Mouse (Mus musculus): ENCODE results near the gene Ogfod3. TPM values are rescaled to one million over a fixed set of nuclear protein-coding genes. Genes with fewer than 3 reads are reported as not detected.

Gene Ogfod3
- polyA plus RNA-seq, 1 experiment from 2014 or later: 37.9 TPM

DNA sequence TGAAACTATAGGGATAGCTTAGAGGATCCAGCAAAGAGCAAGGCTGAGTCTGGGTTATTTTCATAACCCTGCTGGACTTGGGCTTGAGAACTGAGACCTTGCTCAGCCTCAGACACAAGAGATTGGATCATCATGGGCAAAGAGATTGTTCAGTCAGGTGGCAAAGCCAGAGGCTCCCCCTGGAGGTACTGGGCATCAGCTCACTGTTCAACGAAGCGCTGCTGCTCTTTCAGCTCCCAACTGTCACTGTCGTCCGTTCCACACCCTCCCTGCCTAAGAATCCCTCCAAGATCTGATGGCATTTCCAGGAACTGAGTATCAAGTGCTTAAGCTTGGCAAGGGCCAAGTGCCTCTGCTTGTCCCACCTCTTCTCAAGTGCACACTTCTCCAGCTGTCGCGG is 65.8 kb downstream of the Ogfod3 start:
- Histone ChIP-seq H3K27ac (no peak overlapping the region), H3K36me3 (ENCODE audit: insufficient read depth, low read length) (no peaks in the 10 kb centered on the region), H3K9ac (ENCODE audit: low read depth, low read length) (no peak overlapping the region), H3K9me3 (replicated peaks; ENCODE audit: low read length) (no peaks in the 10 kb centered on the region), H3K27me3 (ENCODE audit: insufficient read depth, low read length) (no peaks in the 10 kb centered on the region), H3K4me3 (replicated peaks; ENCODE audit: low read depth, low read length) (no peak overlapping the region), H3K4me1 (replicated peaks; ENCODE audit: insufficient read depth, low read length) (no peaks in the 10 kb centered on the region), H3K4me2 (ENCODE audit: low read length) (no peak overlapping the region)
- peak; percentile 51; the same call in 1 of the 2 replicates for TF ChIP-seq CTCF (IDR thresholded peaks at IDR 0.05; ENCODE audit: low read depth)
- ATAC-seq (replicated peaks; ENCODE audit: low FRiP score, low read depth) (no peak), DNase-seq (ENCODE audit: low spot score) (peak; percentile 48)
- 49% methylated on average over 6 of the region's 6 CpGs for WGBS

DNA sequence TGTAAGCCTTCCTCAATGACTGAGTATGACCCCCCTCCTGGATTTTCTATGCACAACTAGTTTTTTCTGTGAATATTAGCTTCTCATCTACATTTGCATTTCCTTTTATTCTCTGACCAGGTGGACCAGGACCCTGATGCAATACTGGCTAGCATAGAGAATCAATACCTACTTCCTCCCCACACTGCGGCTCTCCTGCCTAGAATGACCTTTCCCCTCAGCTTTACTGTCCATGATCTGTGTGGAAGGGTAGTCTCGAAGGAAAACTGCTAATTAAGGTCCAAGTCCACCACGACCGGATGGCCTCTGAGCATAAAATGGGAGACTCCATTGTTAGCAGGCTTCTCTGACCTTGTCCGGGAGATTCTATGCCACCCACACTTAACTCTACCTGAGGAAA is 66.8 kb downstream of the Ogfod3 start:
- H3K27me3 ChIP-seq (ENCODE audit: insufficient read depth, low read length): no peaks in the 10 kb centered on the region
- H3K9ac ChIP-seq (ENCODE audit: low read depth, low read length): no peak overlapping the region
- H3K4me1 ChIP-seq (replicated peaks; ENCODE audit: insufficient read depth, low read length): no peaks in the 10 kb centered on the region
- H3K4me3 ChIP-seq (replicated peaks; ENCODE audit: low read depth, low read length): no peak overlapping the region
- no peak overlapping the region for H3K4me2 ChIP-seq (ENCODE audit: low read length)
- DNase-seq (ENCODE audit: low spot score) (no peak), ATAC-seq (replicated peaks; ENCODE audit: low FRiP score, low read depth) (no peak)
- TF ChIP-seq CTCF (IDR thresholded peaks at IDR 0.05; ENCODE audit: low read depth): no peak
- no peak overlapping the region for H3K27ac ChIP-seq
- no peaks in the 10 kb centered on the region for H3K9me3 ChIP-seq (replicated peaks; ENCODE audit: low read length)
- no peaks in the 10 kb centered on the region for H3K36me3 ChIP-seq (ENCODE audit: insufficient read depth, low read length)
- WGBS: 77% methylated on average over 5 of the region's 5 CpGs

DNA sequence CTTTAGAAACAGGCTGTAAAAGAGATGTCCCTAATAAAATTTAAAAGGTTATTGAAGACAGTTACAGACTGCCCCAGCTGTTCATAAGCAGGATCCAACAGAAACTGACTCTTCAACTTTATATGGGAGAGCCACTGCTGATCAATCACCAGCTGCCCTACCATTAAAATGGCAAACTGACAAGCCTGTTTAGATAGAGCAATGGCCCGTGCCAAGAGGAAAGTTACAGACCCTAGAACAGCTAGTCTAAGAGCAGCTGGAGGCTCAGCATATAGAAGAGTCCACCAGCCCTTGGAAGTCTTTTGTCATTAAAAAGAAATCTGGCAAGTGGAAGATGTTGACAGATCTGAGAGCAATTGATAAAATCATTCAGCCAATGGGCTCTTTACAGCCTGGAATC is 69.9 kb downstream of the Ogfod3 start:
- TF ChIP-seq CTCF (IDR thresholded peaks at IDR 0.05; ENCODE audit: low read depth): no peak
- Histone ChIP-seq H3K27me3 (ENCODE audit: insufficient read depth, low read length) (no peaks in the 10 kb centered on the region), H3K27ac (no peak overlapping the region), H3K9ac (ENCODE audit: low read depth, low read length) (no peak overlapping the region), H3K4me1 (replicated peaks; ENCODE audit: insufficient read depth, low read length) (no peaks in the 10 kb centered on the region), H3K4me3 (replicated peaks; ENCODE audit: low read depth, low read length) (no peak overlapping the region), H3K9me3 (replicated peaks; ENCODE audit: low read length) (no peaks in the 10 kb centered on the region), H3K4me2 (ENCODE audit: low read length) (no peak overlapping the region), H3K36me3 (ENCODE audit: insufficient read depth, low read length) (no peaks in the 10 kb centered on the region)
- no peak for ATAC-seq (replicated peaks; ENCODE audit: low FRiP score, low read depth)
- DNase-seq (ENCODE audit: low spot score): peak; percentile 42
- 19% methylated on average over 1 of the region's 1 CpGs for WGBS

DNA sequence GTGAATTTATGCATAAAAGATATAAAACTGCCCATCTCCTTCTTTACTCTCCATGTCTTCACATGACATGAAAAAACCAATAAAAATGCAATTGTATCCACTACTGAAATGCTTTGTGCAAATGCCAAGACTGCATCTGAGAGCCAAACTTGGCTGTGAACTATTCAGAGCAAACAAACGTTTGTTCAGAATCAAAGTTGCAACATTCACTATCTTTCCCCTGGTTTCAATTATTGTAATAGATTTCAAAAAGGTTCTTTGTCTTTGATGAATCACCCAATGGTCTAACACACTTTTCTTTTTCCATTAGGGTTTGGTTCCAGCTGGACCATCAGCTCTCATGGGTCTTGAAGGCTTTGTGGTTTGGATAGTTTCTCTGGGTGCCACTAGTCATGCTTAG is 74.9 kb downstream of the Ogfod3 start:
- H3K27ac ChIP-seq: no peak overlapping the region
- H3K4me3 ChIP-seq (replicated peaks; ENCODE audit: low read depth, low read length): no peak overlapping the region
- H3K27me3 ChIP-seq (ENCODE audit: insufficient read depth, low read length): no peaks in the 10 kb centered on the region
- DNase-seq (ENCODE audit: low spot score) (peak; percentile 29), ATAC-seq (replicated peaks; ENCODE audit: low FRiP score, low read depth) (no peak)
- 63% methylated on average over 1 of the region's 1 CpGs for WGBS
- no peaks in the 10 kb centered on the region for H3K9me3 ChIP-seq (replicated peaks; ENCODE audit: low read length)
- no peak for TF ChIP-seq CTCF (IDR thresholded peaks at IDR 0.05; ENCODE audit: low read depth)
- no peak overlapping the region for H3K9ac ChIP-seq (ENCODE audit: low read depth, low read length)
- no peaks in the 10 kb centered on the region for H3K4me1 ChIP-seq (replicated peaks; ENCODE audit: insufficient read depth, low read length)
- no peaks in the 10 kb centered on the region for H3K36me3 ChIP-seq (ENCODE audit: insufficient read depth, low read length)
- no peak overlapping the region for H3K4me2 ChIP-seq (ENCODE audit: low read length)

Other genes with a start within 250 kb of the Ogfod3 start
- gene Csnk1d, start 213.4 kb downstream of the Ogfod3 start, polyA plus RNA-seq (2015; fragmentation: Nextera tagmentation; extraction: Ambion mirVana): 102 and 106 TPM in 2 replicates
- 0.16 and 0.23 TPM in 2 replicates for gene Cd7, start 165.3 kb downstream of the Ogfod3 start, polyA plus RNA-seq (2015; fragmentation: Nextera tagmentation; extraction: Ambion mirVana)
- gene Sectm1b, start 141.1 kb downstream of the Ogfod3 start, polyA plus RNA-seq (2015; fragmentation: Nextera tagmentation; extraction: Ambion mirVana): 2.0 and 2.4 TPM in 2 replicates
- 0.63 and 0.73 TPM in 2 replicates for gene Sectm1a, start 123.5 kb downstream of the Ogfod3 start, polyA plus RNA-seq (2015; fragmentation: Nextera tagmentation; extraction: Ambion mirVana)
- 0.05 TPM in 1 of 2 replicates, not detected in the other for gene Tex19.2, start 86.0 kb downstream of the Ogfod3 start, polyA plus RNA-seq (2015; fragmentation: Nextera tagmentation; extraction: Ambion mirVana)
- gene Tex19.1, start 58.6 kb downstream of the Ogfod3 start, polyA plus RNA-seq (2015; fragmentation: Nextera tagmentation; extraction: Ambion mirVana): 0.13 TPM in 1 of 2 replicates, not detected in the other
- not detected in 2 replicates for gene Uts2r, start 44.4 kb downstream of the Ogfod3 start, polyA plus RNA-seq (2015; fragmentation: Nextera tagmentation; extraction: Ambion mirVana)
- gene Hexdc, start 278 bp downstream of the Ogfod3 start, polyA plus RNA-seq (2015; fragmentation: Nextera tagmentation; extraction: Ambion mirVana): 8.4 and 8.9 TPM in 2 replicates
- 24.3 and 27.2 TPM in 2 replicates for gene Cybc1, start 24.6 kb upstream of the Ogfod3 start, polyA plus RNA-seq (2015; fragmentation: Nextera tagmentation; extraction: Ambion mirVana)
- 30.7 and 34.6 TPM in 2 replicates for gene Narf, start 32.5 kb upstream of the Ogfod3 start, polyA plus RNA-seq (2015; fragmentation: Nextera tagmentation; extraction: Ambion mirVana)
- 5.5 and 6.2 TPM in 2 replicates for gene Foxk2, start 55.3 kb upstream of the Ogfod3 start, polyA plus RNA-seq (2015; fragmentation: Nextera tagmentation; extraction: Ambion mirVana)
- gene Wdr45b, start 149.7 kb upstream of the Ogfod3 start, polyA plus RNA-seq (2015; fragmentation: Nextera tagmentation; extraction: Ambion mirVana): 76.2 and 83.7 TPM in 2 replicates
- gene Rab40b, start 183.5 kb upstream of the Ogfod3 start, polyA plus RNA-seq (2015; fragmentation: Nextera tagmentation; extraction: Ambion mirVana): 4.9 and 5.7 TPM in 2 replicates
- 10.1 and 10.3 TPM in 2 replicates for gene Fn3krp, start 216.7 kb upstream of the Ogfod3 start, polyA plus RNA-seq (2015; fragmentation: Nextera tagmentation; extraction: Ambion mirVana)
- 5.6 and 6.6 TPM in 2 replicates for gene Fn3k, start 230.2 kb upstream of the Ogfod3 start, polyA plus RNA-seq (2015; fragmentation: Nextera tagmentation; extraction: Ambion mirVana)
- gene Tbcd, start 247.2 kb upstream of the Ogfod3 start, polyA plus RNA-seq (2015; fragmentation: Nextera tagmentation; extraction: Ambion mirVana): 29.8 and 36.1 TPM in 2 replicates

Data from kidney, postnatal 0 days (tissue).